Mouse (Mus musculus) kidney, postnatal 0 days (tissue): ENCODE results near the gene Afap1l2. TPM values are rescaled to one million over a fixed set of nuclear protein-coding genes. Genes with fewer than 3 reads are reported as not detected.

Experiments
- ATAC-seq: fragments of 200-750 bp; cut with Nextera tagmentation; replicated peaks from 2 replicates; pipeline ENCODE4 v1.8.0; 2017; ENCODE audit warnings: low read depth, moderate number of reproducible peaks, moderate TSS enrichment, moderate library complexity; ENCODE audit not compliant: low FRiP score
- DNase-seq: peaks from one replicate; pipeline ENCODE4 v3.0.0-alpha.2; 2016; ENCODE audit warnings: low spot score
- H3K27ac ChIP-seq: fragments of 300-500 bp; sonication (generic); 2 replicates; pipeline ENCODE4 v1.5.1; 2014; ENCODE audit warnings: mild to moderate bottlenecking
- H3K27me3 ChIP-seq: fragments of 300-500 bp; sonication (generic); 2 replicates; pipeline ENCODE4 v1.6.1; 2014; ENCODE audit warnings: low read length, mixed read lengths; ENCODE audit not compliant: insufficient read depth
- H3K36me3 ChIP-seq: fragments of 300-500 bp; sonication (generic); 2 replicates; pipeline ENCODE4 v1.6.1; 2014; ENCODE audit warnings: low read length, mixed read lengths; ENCODE audit not compliant: insufficient read depth
- H3K4me1 ChIP-seq: fragments of 300-500 bp; sonication (generic); replicated peaks from 2 replicates; pipeline ENCODE4 v1.6.1; 2014; ENCODE audit warnings: antibody characterized with exemption, low read length, mixed read lengths; ENCODE audit not compliant: insufficient read depth
- H3K4me2 ChIP-seq: fragments of 300-500 bp; sonication (generic); 2 replicates; pipeline ENCODE4 v1.6.1; 2014; ENCODE audit warnings: mild to moderate bottlenecking, low read length, moderate library complexity, mixed read lengths
- H3K4me3 ChIP-seq: fragments of 300-500 bp; sonication (generic); replicated peaks from 2 replicates; pipeline ENCODE4 v1.5.1; 2014; ENCODE audit warnings: low read depth, low read length
- H3K9ac ChIP-seq: fragments of 300-500 bp; sonication (generic); 2 replicates; pipeline ENCODE4 v1.6.1; 2014; ENCODE audit warnings: low read depth, low read length
- H3K9me3 ChIP-seq: fragments of 300-500 bp; sonication (generic); replicated peaks from 2 replicates; pipeline ENCODE4 v1.6.1; 2016; ENCODE audit warnings: low read length, inconsistent platforms, mixed read lengths
- CTCF ChIP-seq: IDR thresholded peaks from 2 replicates; pipeline ENCODE4 v1.5.1; 2016; ENCODE audit warnings: antibody characterized with exemption, low read depth, mild to moderate bottlenecking, moderate library complexity
- WGBS: fragments of 180-500 bp; shearing (Covaris S2); extraction: QIAGEN DNeasy Blood & Tissue Kit; methylation state at CpG from one replicate; pipeline ENCODE4 v1.1.7; 2014; 5-methylcytosine and 5-hydroxymethylcytosine counted together
- polyA plus RNA-seq: library from polyadenylated mRNA; unstranded; fragments of >200 nt; fragmentation: Nextera tagmentation; extraction: Ambion mirVana; gene quantifications from 2 replicates; pipeline ENCODE4 v1.2.1, GENCODE M21; 2015

Gene Afap1l2
- polyA plus RNA-seq, 1 experiment from 2014 or later, result 21.3 TPM

DNA sequence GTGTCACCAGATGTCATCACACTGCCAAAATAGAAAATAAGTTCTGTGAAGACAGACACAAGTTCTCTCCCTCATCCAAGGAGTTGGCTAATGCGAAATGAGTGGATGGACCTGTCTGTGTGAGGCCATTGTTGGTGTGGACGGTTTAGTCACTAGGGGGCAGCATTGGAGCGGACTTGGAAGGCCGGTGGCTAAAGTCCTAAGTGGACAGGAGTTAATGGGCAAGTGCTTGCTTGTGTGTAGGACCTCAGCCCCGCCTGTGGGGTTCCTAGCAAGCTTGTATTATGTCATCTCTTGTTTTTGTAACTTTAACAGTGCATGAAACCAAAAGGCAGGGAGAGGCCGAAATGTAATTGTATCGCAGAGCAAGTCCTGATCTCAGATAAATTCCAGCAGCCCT, 88.4 kb downstream of the Afap1l2 start:
- Histone ChIP-seq H3K4me3 (no peak overlapping the region), H3K4me1 (no peaks in the 10 kb centered on the region), H3K9me3 (no peaks in the 10 kb centered on the region), H3K36me3 (0 out of 2 replicates have a peak, but pooled peaks cover 3% of the 10 kb centered on the region), H3K27me3 (no peaks in the 10 kb centered on the region), H3K27ac (peak overlapping the region; percentile 69), H3K9ac (no peak overlapping the region), H3K4me2 (no peak overlapping the region)
- whole genome bisulfite sequencing, result 6% methylated on average over 7 of the region's 7 CpGs
- DNase-seq (peak; percentile 97), ATAC-seq (peak; percentile 78)
- peak; percentile 99 for TF ChIP-seq CTCF

DNA sequence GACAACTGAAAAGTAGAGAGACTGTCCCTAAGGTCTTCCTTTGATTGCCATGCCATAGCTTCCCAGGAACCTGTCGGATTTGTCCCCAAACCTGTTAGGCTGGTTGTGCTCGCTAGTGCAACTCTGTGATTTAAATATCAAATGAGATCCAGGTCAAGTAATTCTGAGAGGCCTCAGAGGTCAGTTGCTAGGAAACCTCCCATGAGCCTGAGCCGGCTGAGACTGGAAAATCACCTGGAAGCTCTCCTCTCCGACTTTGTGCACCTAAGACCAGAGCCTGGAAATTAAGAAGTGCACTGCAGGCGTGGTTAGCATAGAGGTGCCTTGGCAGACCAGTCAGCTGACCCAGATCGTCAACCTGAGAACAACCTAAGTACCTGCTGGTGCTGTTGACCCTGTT, 92.9 kb downstream of the Afap1l2 start:
- WGBS, result 52% methylated on average over 6 of the region's 6 CpGs
- Histone ChIP-seq H3K9me3 (no peaks in the 10 kb centered on the region), H3K27me3 (no peaks in the 10 kb centered on the region), H3K27ac (peak overlapping the region; percentile 78), H3K4me2 (no peak overlapping the region), H3K4me1 (no peaks in the 10 kb centered on the region), H3K36me3 (0 out of 2 replicates have a peak, but pooled peaks cover 3% of the 10 kb centered on the region), H3K4me3 (no peak overlapping the region), H3K9ac (no peak overlapping the region)
- DNase-seq, result peak; percentile 54
- peak; percentile 72 for ATAC-seq
- no peak for TF ChIP-seq CTCF

DNA sequence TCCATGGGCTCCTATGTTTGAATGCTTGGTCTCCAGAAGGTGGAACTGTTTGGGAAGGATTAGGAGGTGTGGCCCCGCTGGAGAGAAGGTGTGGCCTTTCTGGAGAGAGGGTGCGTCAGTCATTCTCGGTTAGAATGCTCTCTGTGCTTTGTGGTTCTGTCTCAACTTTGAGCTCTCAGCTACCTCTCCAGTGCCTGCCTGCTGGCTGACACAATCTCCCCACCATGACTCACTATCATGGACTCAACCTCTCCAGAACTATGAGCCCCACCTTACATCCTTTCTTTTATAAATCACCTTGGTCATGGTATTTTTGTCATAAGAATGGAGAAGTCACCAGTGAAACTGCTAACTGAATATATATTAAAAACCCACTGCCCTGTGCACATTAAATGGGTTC, 93.4 kb downstream of the Afap1l2 start:
- no peak overlapping the region for H3K4me3 ChIP-seq
- ATAC-seq, result no peak
- no peak for DNase-seq
- 98% methylated on average over 3 of the region's 3 CpGs for WGBS
- TF ChIP-seq CTCF, result no peak
- peak overlapping the region; percentile 73 for H3K27ac ChIP-seq
- no peaks in the 10 kb centered on the region for H3K9me3 ChIP-seq
- H3K36me3 ChIP-seq, result 0 out of 2 replicates have a peak, but pooled peaks cover 3% of the 10 kb centered on the region
- no peaks in the 10 kb centered on the region for H3K4me1 ChIP-seq
- no peaks in the 10 kb centered on the region for H3K27me3 ChIP-seq
- H3K4me2 ChIP-seq, result no peak overlapping the region
- no peak overlapping the region for H3K9ac ChIP-seq

DNA sequence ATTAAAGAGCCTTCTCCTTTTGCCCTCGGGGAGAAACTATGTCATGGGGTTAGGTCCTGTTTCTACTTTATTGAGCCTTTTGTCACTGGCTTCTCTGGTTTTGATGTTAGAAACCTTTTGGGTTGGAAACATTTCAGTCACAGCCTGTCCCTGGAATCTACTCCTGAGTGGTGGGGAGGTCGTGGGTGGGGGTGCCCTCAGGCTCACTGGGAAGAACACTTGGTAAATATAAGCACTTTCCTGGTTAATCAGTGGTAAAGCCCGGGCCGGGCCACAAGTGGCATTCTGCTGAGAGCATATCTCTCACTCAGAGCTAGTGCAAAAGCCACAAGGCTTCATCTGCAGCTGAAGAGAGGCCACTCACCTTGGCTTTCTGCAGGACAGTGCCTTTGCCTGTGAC, 94.3 kb downstream of the Afap1l2 start:
- 0 out of 2 replicates have a peak, but pooled peaks cover 3% of the 10 kb centered on the region for H3K36me3 ChIP-seq
- no peaks in the 10 kb centered on the region for H3K9me3 ChIP-seq
- ATAC-seq (no peak), DNase-seq (no peak)
- no peak overlapping the region for H3K9ac ChIP-seq
- TF ChIP-seq CTCF, result no peak
- H3K4me1 ChIP-seq, result no peaks in the 10 kb centered on the region
- H3K4me3 ChIP-seq, result no peak overlapping the region
- no peak overlapping the region for H3K4me2 ChIP-seq
- WGBS, result 62% methylated on average over 4 of the region's 4 CpGs
- H3K27me3 ChIP-seq, result no peaks in the 10 kb centered on the region
- H3K27ac ChIP-seq, result peak overlapping the region; percentile 73

DNA sequence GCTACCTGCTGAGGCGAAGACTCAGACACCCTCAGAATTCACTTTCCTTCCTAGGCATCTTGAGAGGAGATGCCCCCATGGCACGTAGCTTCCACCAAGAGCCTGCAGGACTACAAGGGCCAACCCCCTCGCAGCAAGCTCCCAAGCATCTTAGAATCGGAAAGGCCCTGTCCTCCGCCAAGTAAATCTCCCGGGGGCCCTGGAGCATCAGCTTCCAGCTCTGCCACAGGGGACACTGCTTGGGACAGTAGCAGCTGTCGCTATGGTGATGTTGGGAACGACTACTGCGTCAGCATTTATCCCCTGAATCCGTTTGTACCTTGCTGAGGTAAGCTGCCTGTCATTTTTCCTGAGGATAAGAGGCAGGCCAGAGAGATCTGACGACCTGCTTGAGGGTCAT, 97.5 kb downstream of the Afap1l2 start:
- no peak overlapping the region for H3K4me3 ChIP-seq
- H3K27me3 ChIP-seq, result no peaks in the 10 kb centered on the region
- WGBS, result 72% methylated on average over 11 of the region's 11 CpGs
- ATAC-seq, result no peak
- H3K27ac ChIP-seq, result no peak overlapping the region
- no peak for DNase-seq
- no peaks in the 10 kb centered on the region for H3K4me1 ChIP-seq
- H3K9me3 ChIP-seq, result no peaks in the 10 kb centered on the region
- no peak overlapping the region for H3K4me2 ChIP-seq
- H3K36me3 ChIP-seq, result 0 out of 2 replicates have a peak, but pooled peaks cover 1% of the 10 kb centered on the region
- H3K9ac ChIP-seq, result no peak overlapping the region
- TF ChIP-seq CTCF, result no peak

DNA sequence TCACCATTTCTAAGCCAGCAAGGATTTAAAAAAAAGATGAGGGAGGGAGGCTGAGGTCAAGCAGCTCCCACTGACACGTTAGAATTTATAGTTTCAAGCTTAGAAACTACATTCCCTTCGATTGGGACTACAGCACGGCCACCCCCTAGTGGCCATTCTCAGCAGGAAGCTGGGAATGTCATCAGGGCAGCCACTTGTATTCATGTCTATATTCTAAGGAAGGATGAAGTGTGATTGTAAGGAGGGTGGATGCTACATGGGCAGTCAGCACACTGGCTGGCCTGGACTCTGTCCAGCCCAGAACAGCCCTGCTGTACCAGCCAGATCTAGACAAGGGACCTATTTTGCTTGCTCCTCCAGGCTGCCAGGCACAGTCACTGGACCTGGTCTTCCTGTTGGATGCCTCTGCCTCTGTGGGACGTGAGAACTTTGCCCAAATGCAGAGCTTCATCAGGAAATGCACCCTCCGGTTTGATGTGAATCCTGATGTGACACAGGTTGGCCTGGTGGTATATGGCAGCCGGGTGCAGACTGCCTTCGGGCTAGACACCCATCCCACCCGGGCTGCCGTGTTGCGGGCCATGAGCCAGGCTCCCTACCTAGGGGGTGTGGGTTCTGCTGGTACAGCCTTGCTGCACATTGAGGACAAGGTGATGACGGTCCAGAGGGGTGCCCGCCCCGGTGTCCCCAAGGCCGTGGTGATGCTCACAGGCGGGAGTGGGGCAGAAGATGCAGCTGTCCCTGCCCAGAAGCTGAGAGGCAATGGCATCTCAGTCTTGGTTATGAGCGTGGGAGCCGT, 99.4 kb downstream of the Afap1l2 start:
- no peaks in the 10 kb centered on the region for H3K4me1 ChIP-seq
- no peaks in the 10 kb centered on the region for H3K27me3 ChIP-seq
- no peak overlapping the region for H3K4me2 ChIP-seq
- no peak overlapping the region for H3K4me3 ChIP-seq
- no peak overlapping the region for H3K9ac ChIP-seq
- ATAC-seq, result peak; percentile 46; the same call in 1 of the 2 replicates
- H3K36me3 ChIP-seq, result no peaks in the 10 kb centered on the region
- no peak overlapping the region for H3K27ac ChIP-seq
- no peaks in the 10 kb centered on the region for H3K9me3 ChIP-seq
- DNase-seq, result peak; percentile 94
- WGBS, result 70% methylated on average over 17 of the region's 17 CpGs
- TF ChIP-seq CTCF, result peak; percentile 96

DNA sequence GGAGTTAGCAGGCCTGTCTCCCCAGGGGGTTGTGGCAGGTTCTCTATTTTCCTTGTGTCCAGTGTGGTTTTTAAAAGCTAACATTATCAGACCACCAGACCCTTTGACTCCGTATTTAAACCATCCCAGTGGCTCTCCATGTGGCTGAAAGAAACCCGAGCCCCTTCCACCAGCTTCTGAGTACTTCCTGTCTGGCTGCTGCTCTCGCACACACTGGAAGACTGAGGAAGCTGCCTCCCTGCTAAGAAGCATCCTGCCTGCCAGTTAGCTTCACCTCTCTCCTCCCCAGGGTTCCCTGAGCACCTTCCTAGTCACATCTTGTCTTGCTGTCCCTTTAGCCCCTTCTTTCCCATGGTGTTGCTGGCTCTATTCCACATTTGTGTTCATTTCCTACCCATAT, 100.2 kb downstream of the Afap1l2 start:
- ATAC-seq, result no peak
- Histone ChIP-seq H3K9ac (no peak overlapping the region), H3K36me3 (no peaks in the 10 kb centered on the region), H3K4me1 (no peaks in the 10 kb centered on the region), H3K27ac (no peak overlapping the region), H3K9me3 (no peaks in the 10 kb centered on the region), H3K4me3 (no peak overlapping the region), H3K4me2 (no peak overlapping the region), H3K27me3 (no peaks in the 10 kb centered on the region)
- no peak for TF ChIP-seq CTCF
- WGBS, result 28% methylated on average over 3 of the region's 3 CpGs
- peak; percentile 53 for DNase-seq
